Mouse (Mus musculus) CH12.LX (cell line): ENCODE measurements at regions not wholly inside any gene's neighbourhood (a gene's known extent, or its start where the extent isn't known, plus 50 kb on each side); places are given as distances from the start of the nearest gene placed in this dataset.
A peak's percentile ranks its signal among the peaks of the same experiment; 100 is the strongest.

Experiments
- CTCF ChIP-seq, 2 experiments: IDR thresholded peaks in 1 of 2; conservative IDR thresholded peaks in 1 of 2; 2 replicates each; pipeline ENCODE4 v1.5.1; 2011 to 2012; ENCODE audit warnings: low read depth in 2 of 2, low read length in 2 of 2, improper control_type of control experiment in 1 of 2, inconsistent platforms in 1 of 2, mild to moderate bottlenecking in 1 of 2, moderate library complexity in 1 of 2
- EP300 ChIP-seq: IDR thresholded peaks from 2 replicates; pipeline ENCODE4 v1.6.1; 2011; ENCODE audit warnings: low read length, improper control_type of control experiment
- GABPA ChIP-seq: IDR thresholded peaks from 2 replicates; pipeline ENCODE4 v1.6.1; 2012; ENCODE audit warnings: low read depth, low read length, improper control_type of control experiment, inconsistent platforms; ENCODE audit not compliant: insufficient replicate concordance
- HCFC1 ChIP-seq: IDR thresholded peaks from 2 replicates; pipeline ENCODE4 v1.6.1; 2012; ENCODE audit warnings: low read depth, mild to moderate bottlenecking, inconsistent platforms, low read length, improper control_type of control experiment
- IRF4 ChIP-seq: IDR thresholded peaks from 2 replicates; pipeline ENCODE4 v1.6.1; 2014; ENCODE audit warnings: low read depth, mild to moderate bottlenecking, inconsistent platforms, low read length, improper control_type of control experiment
- KAT2A ChIP-seq: IDR thresholded peaks from 2 replicates; pipeline ENCODE4 v1.6.1; 2012; ENCODE audit warnings: low read length, improper control_type of control experiment, inconsistent platforms; ENCODE audit not compliant: insufficient replicate concordance
- MXI1 ChIP-seq: IDR thresholded peaks from 2 replicates; pipeline ENCODE4 v1.6.1; 2011; ENCODE audit warnings: mild to moderate bottlenecking, low read depth, low read length, improper control_type of control experiment
- MYC ChIP-seq: IDR thresholded peaks from 2 replicates; pipeline ENCODE4 v1.6.1; 2011; ENCODE audit warnings: low read depth, mild to moderate bottlenecking, improper control_type of control experiment, low read length
- POLR2A ChIP-seq: IDR thresholded peaks from 2 replicates; pipeline ENCODE4 v1.6.1; 2011; ENCODE audit warnings: low read depth, mild to moderate bottlenecking, improper control_type of control experiment, low read length
- UBTF ChIP-seq: IDR thresholded peaks from 2 replicates; pipeline ENCODE4 v1.6.1; 2012; ENCODE audit warnings: low read depth, mild to moderate bottlenecking, inconsistent platforms, low read length, improper control_type of control experiment, moderate library complexity
- USF1 ChIP-seq: IDR thresholded peaks from 2 replicates; pipeline ENCODE4 v1.6.1; 2014; ENCODE audit warnings: low read depth, mild to moderate bottlenecking, inconsistent platforms, low read length, improper control_type of control experiment
- USF2 ChIP-seq: conservative IDR thresholded peaks from 2 replicates; pipeline ENCODE4 v1.6.1; 2011; ENCODE audit warnings: low read depth, low read length, improper control_type of control experiment

DNA sequence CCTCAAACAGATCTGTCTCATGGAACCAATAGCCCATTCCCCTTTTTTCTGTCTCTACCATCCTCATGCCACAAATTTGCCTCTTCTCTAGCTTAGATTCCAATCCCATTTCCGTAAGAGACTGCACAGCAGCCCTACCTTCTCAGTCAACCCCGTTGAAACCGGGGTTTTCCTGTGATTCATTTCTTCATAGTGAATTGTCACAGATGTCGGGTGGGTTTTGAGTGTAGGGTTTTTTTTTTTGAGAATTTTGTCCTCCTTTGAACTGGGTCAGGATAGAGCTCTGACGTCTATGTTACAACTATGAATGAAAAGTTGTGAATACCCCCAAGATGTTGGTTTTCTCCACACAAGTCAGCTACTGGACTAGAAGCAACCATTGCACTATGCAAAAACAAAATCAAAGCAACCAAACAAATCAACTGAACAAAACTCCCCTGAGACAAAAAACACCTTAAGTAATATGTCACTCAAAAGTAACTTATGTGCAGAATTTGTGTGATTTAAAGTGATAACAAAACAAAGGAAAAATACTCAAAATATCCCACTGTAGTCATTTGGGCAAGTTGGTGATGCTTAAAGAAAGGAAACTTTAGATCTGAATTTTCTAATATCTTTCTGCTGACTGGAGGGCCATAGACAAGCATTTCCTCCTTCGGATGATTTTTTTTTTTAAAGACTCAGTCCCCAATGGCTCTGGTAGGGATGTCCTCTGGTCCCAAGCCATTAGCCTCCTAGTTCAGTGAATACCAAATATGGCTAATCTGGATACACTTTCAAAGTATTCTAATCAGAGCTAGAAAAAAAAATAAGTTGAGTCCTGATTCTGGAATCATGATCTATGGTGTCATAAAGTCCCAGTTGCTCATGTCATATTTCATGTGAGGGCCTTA is 120.7 kb upstream of the Tet2 start:
- TF ChIP-seq EP300 (peak; percentile 97), POLR2A (peak; percentile 1; the same call in 1 of the 2 replicates), MXI1 (no peak), IRF4 (peak; percentile 98), KAT2A (0 out of 2 replicates have a peak, but pooled peaks have one; percentile 6), USF2 (no peak), GABPA (no peak), MYC (peak; percentile 22; the same call in 1 of the 2 replicates), CTCF (conservative IDR thresholded peaks at IDR 0.05 in 1 of 2, IDR thresholded peaks at IDR 0.05 in 1 of 2; ENCODE audit: low read depth in 2 of 2, low read length in 2 of 2) (no peak), HCFC1 (no peak), USF1 (no peak), UBTF (peak; percentile 48; the same call in 1 of the 2 replicates)
